Mouse (Mus musculus) olfactory bulb, adult 2 months (tissue): ENCODE measurements around the gene Nfat5.

Source experiments
- CTCF ChIP-seq: fragments of 200-500 bp; IDR thresholded peaks from 2 replicates; pipeline ENCODE4 v1.5.1; 2012; ENCODE audit warnings: low read depth, mild to moderate bottlenecking, low read length, moderate library complexity; ENCODE audit not compliant: insufficient read depth
- POLR2A ChIP-seq: fragments of 200-500 bp; IDR thresholded peaks from 2 replicates; pipeline ENCODE4 v1.6.1; 2012; ENCODE audit warnings: mild to moderate bottlenecking, low read depth, low read length, moderate library complexity; ENCODE audit not compliant: insufficient read depth

DNA sequence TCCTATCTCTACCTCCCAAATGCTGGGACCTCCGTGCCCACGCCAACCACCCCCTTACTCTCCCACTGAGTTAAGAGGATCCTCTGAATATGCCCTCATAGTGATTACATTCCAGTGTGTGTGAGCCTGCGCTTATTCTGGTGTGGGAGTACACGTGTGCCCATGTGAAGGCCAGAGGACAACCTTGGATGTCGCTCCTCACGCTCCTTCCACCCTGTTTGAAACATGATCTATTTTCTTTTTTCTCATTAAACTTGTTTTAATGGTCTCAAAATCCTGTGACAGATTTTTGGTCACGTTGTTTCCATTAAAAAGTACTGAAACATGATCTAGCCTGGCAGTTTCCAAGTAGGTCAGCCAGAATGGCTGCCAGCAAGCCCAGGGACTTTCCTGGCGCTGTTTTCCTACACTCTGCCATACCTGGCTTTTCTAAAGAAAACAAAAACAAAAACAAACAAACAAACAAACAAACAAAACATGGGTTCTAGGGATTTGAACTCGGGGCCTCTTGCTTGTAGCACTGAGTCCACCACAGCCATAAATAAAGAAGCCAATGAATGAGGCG is 102.9 kb downstream of the Nfat5 start:
- TF ChIP-seq CTCF (no peak), POLR2A (no peak)
